Mouse (Mus musculus) layer of hippocampus, adult 6 months (tissue): ENCODE data around the gene Olfr525. TPM values are rescaled to one million over a fixed set of nuclear protein-coding genes. Genes with fewer than 3 reads are reported as not detected.

ENCODE experiments used
- long read RNA-seq, 2 experiments: library from polyadenylated mRNA; unstranded; transcript quantifications; one replicate each; pipeline ENCODE4 v2.0.0; 2019 to 2020
- polyA plus RNA-seq: library from polyadenylated mRNA; unstranded; fragments of <200 nt; fragmentation: Nextera tagmentation; gene quantifications from 2 replicates; pipeline ENCODE4 v1.2.3, GENCODE M21; 2021

Olfr525 gene
- polyA plus RNA-seq = not detected in 2 replicates
- long read RNA-seq, experiment 1 = 0 reads
- long read RNA-seq, experiment 2 = 0 reads

GRCm38 (mm10) chr7:140320558-140320957 lies at the start of gene Olfr525:
TSS of gene Olfr525 (plus strand) at chr7:140320858.

GRCm38 (mm10) chr7:140333717-140334116 lies 13.1 kb downstream of the Olfr525 start, which contains the start of gene Olfr527:
TSS of gene Olfr527 (plus strand) at chr7:140334017.

GRCm38 (mm10) chr7:140361571-140361970 lies 40.9 kb downstream of the Olfr525 start, which contains the start of gene Olfr60:
TSS of gene Olfr60 (minus strand) at chr7:140361671.

GRCm38 (mm10) chr7:140376231-140376630 lies 55.6 kb downstream of the Olfr525 start, which contains the start of gene Olfr530:
TSS of gene Olfr530 (minus strand) at chr7:140376331.

Other genes starting within 250 kb of the Olfr525 start
- gene Caly, start 238.3 kb upstream of the Olfr525 start, polyA plus RNA-seq = 701 and 786 TPM in 2 replicates
- gene Prap1, start 227.5 kb upstream of the Olfr525 start, polyA plus RNA-seq = not detected in 2 replicates
- 107 and 108 TPM in 2 replicates for gene Fuom, start 218.4 kb upstream of the Olfr525 start, polyA plus RNA-seq
- 3.4 and 4.2 TPM in 2 replicates for gene Paox, start 205.1 kb upstream of the Olfr525 start, polyA plus RNA-seq
- 139 and 145 TPM in 2 replicates for gene Echs1, start 204.4 kb upstream of the Olfr525 start, polyA plus RNA-seq
- 46.4 and 48.4 TPM in 2 replicates for gene Mtg1, start 183.3 kb upstream of the Olfr525 start, polyA plus RNA-seq
- 66.3 and 73.0 TPM in 2 replicates for gene Sprn, start 166.0 kb upstream of the Olfr525 start, polyA plus RNA-seq
- gene Olfr522, start 156.1 kb upstream of the Olfr525 start, polyA plus RNA-seq = not detected in 2 replicates
- gene Olfr523, start 147.6 kb upstream of the Olfr525 start, polyA plus RNA-seq = not detected in 2 replicates
- not detected in 2 replicates for gene Olfr524, start 114.9 kb upstream of the Olfr525 start, polyA plus RNA-seq
- 0.06 and 0.10 TPM in 2 replicates for gene Cd163l1, start 102.6 kb upstream of the Olfr525 start, polyA plus RNA-seq
- gene 5830411N06Rik, start 73.6 kb upstream of the Olfr525 start, polyA plus RNA-seq = 0.09 TPM in 1 of 2 replicates, not detected in the other
- gene Olfr527, start 13.2 kb downstream of the Olfr525 start, polyA plus RNA-seq = not detected in 2 replicates
- gene Olfr60, start 40.8 kb downstream of the Olfr525 start, polyA plus RNA-seq = not detected in 2 replicates
- gene Olfr530, start 55.5 kb downstream of the Olfr525 start, polyA plus RNA-seq = not detected in 2 replicates
- gene Olfr531, start 82.1 kb downstream of the Olfr525 start, polyA plus RNA-seq = not detected in 2 replicates
- not detected in 2 replicates for gene Olfr532, start 100.8 kb downstream of the Olfr525 start, polyA plus RNA-seq
- not detected in 2 replicates for gene Olfr533, start 142.5 kb downstream of the Olfr525 start, polyA plus RNA-seq
- gene Olfr535, start 163.4 kb downstream of the Olfr525 start, polyA plus RNA-seq = not detected in 2 replicates
- gene Olfr536, start 186.5 kb downstream of the Olfr525 start, polyA plus RNA-seq = not detected in 2 replicates
- gene Olfr538, start 247.0 kb downstream of the Olfr525 start, polyA plus RNA-seq = not detected in 2 replicates